Comparison of ENCODE assay signal across 8 mouse cellular contexts in the genomic region with DNA sequence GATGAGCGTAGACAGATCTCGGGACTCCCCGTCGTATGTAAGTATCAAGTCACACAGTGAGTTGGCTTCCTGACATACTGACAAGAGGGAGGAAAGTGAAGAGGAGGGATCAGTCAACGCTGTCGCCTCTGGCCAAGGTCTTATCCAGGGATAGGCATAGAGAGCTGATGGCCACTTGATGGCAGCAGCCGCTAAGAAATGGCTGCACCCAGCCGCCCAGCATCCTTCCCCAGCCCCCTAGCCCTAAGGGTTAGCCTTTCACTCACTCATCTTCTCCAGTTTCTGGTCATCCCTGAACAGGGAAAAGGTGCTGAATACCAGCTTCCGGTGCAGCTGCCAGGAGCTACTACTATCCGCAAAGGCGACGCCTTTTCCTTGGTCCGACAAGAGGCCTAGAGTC. TPM values are rescaled to one million over a fixed set of nuclear protein-coding genes. Genes with fewer than 3 reads are reported as not detected.
A peak's percentile ranks its signal among the peaks of the same experiment; 100 is the strongest.
DNase-seq lines count a peak whose midpoint lies in the region; ATAC-seq and TF ChIP-seq lines count a peak whose summit lies in the region.

No protein-coding gene starts in this region.

- 31% methylated on average over 13 of the region's 13 CpGs for WGBS in cerebellum, adult 2 months
- 31% methylated on average over 13 of the region's 13 CpGs for WGBS in intestine, embryonic 14.5 days
- WGBS in liver, embryonic 13.5 days (ENCODE audit: insufficient replicate concordance) = 24% methylated on average over 13 of the region's 13 CpGs
- 35% methylated on average over 13 of the region's 13 CpGs for WGBS in neural tube, embryonic 11.5 days

- intact Hi-C loops in gastrocnemius, adult 2 months (cut with DNase I) = loop anchor here (1.0 to 5.0 kb wide), 3 partner anchors 70 to 200 kb away; no protein-coding TSS in a partner anchor

- no peaks in the 10 kb centered on the region for H3K36me3 ChIP-seq in intestine, embryonic 14.5 days (ENCODE audit: control insufficient read depth, insufficient read depth, low read length)
- H3K36me3 ChIP-seq in liver, embryonic 13.5 days = no peaks in the 10 kb centered on the region
- H3K36me3 ChIP-seq in neural tube, embryonic 11.5 days (ENCODE audit: control insufficient read depth, insufficient read depth, low read length) = no peaks in the 10 kb centered on the region

- TF ChIP-seq CTCF in cerebellum, adult 2 months (IDR thresholded peaks at IDR 0.05; ENCODE audit: borderline replicate concordance, insufficient read depth, low read depth, low read length) = peak; percentile 96
- peak; percentile 83 for TF ChIP-seq CTCF in gastrocnemius, adult 2 months (IDR thresholded peaks at IDR 0.05)

- no peak for TF ChIP-seq POLR2A in cerebellum, adult 2 months (IDR thresholded peaks at IDR 0.05; ENCODE audit: borderline replicate concordance, insufficient read depth, low read length)

- no peak overlapping the region for H3K4me2 ChIP-seq in intestine, embryonic 14.5 days (ENCODE audit: low read length)
- no peak overlapping the region for H3K4me2 ChIP-seq in liver, embryonic 13.5 days
- H3K4me2 ChIP-seq in neural tube, embryonic 11.5 days (ENCODE audit: low read depth) = no peak overlapping the region

- no peaks in the 10 kb centered on the region for H3K9me3 ChIP-seq in intestine, embryonic 14.5 days (ENCODE audit: control insufficient read depth, low read length)
- H3K9me3 ChIP-seq in liver, embryonic 13.5 days (replicated peaks) = no peaks in the 10 kb centered on the region
- no peaks in the 10 kb centered on the region for H3K9me3 ChIP-seq in neural tube, embryonic 11.5 days (ENCODE audit: control insufficient read depth, low read length)

- ATAC-seq in intestine, embryonic 14.5 days (replicated peaks; ENCODE audit: low FRiP score, low TSS enrichment, low read depth) = 0 out of 2 replicates have a peak, but pooled peaks have one; percentile 55
- no peak for ATAC-seq in liver, embryonic 13.5 days (ENCODE audit: low read depth)
- no peak for ATAC-seq in neural tube, embryonic 11.5 days (ENCODE audit: insufficient read depth, low FRiP score, low TSS enrichment)

- no peak overlapping the region for H3K4me3 ChIP-seq in cerebellum, adult 2 months (replicated peaks; ENCODE audit: insufficient read depth, low read depth, low read length)
- H3K4me3 ChIP-seq in gastrocnemius, adult 2 months = no peak overlapping the region
- H3K4me3 ChIP-seq in intestine, embryonic 14.5 days (ENCODE audit: low read depth, low read length) = no peak overlapping the region
- no peak overlapping the region for H3K4me3 ChIP-seq in liver, embryonic 13.5 days (replicated peaks)
- H3K4me3 ChIP-seq in neural tube, embryonic 11.5 days (ENCODE audit: low read depth, low read length) = no peak overlapping the region

- no peak overlapping the region for H3K27ac ChIP-seq in cerebellum, adult 2 months (ENCODE audit: insufficient read depth, low read length)
- H3K27ac ChIP-seq in gastrocnemius, adult 2 months = no peak overlapping the region
- H3K27ac ChIP-seq in intestine, embryonic 14.5 days (ENCODE audit: low read depth) = no peak overlapping the region
- no peak overlapping the region for H3K27ac ChIP-seq in liver, embryonic 13.5 days
- no peak overlapping the region for H3K27ac ChIP-seq in neural tube, embryonic 11.5 days (ENCODE audit: low read depth, low read length)

- no peaks in the 10 kb centered on the region for H3K27me3 ChIP-seq in cerebellum, adult 2 months (ENCODE audit: control insufficient read depth, insufficient read depth, low read length)
- H3K27me3 ChIP-seq in intestine, embryonic 14.5 days (replicated peaks; ENCODE audit: control insufficient read depth, insufficient read depth, low read length) = no peaks in the 10 kb centered on the region
- peaks cover 14% of the 10 kb centered on the region for H3K27me3 ChIP-seq in liver, embryonic 13.5 days
- H3K27me3 ChIP-seq in neural tube, embryonic 11.5 days (ENCODE audit: control insufficient read depth, insufficient read depth, low read length) = no peaks in the 10 kb centered on the region

- no peak overlapping the region for H3K9ac ChIP-seq in intestine, embryonic 14.5 days (ENCODE audit: low read length)
- H3K9ac ChIP-seq in liver, embryonic 13.5 days = no peak overlapping the region
- H3K9ac ChIP-seq in neural tube, embryonic 11.5 days (ENCODE audit: low read length) = no peak overlapping the region

- DNase-seq in right cerebral cortex, adult 18-20 months = peak; percentile 48
- no peak for DNase-seq in right cerebral cortex, postnatal 36 days (ENCODE audit: low spot score in 2 of 2)
- peak; percentile 50 to 61 for DNase-seq in cerebellum, adult 2 months
- DNase-seq in gastrocnemius, adult 2 months = peak; percentile 72
- peak; percentile 80 for DNase-seq in intestine, embryonic 14.5 days (ENCODE audit: low spot score)
- peak; percentile 36 for DNase-seq in liver, embryonic 13.5 days
- DNase-seq in neural tube, embryonic 11.5 days (ENCODE audit: low spot score) = peak; percentile 72
- DNase-seq in thymus, postnatal 14 days = peak; percentile 66

- H3K4me1 ChIP-seq in cerebellum, adult 2 months (ENCODE audit: control insufficient read depth, insufficient read depth, low read length) = no peaks in the 10 kb centered on the region
- H3K4me1 ChIP-seq in intestine, embryonic 14.5 days (replicated peaks; ENCODE audit: control insufficient read depth, insufficient read depth, low read length) = no peaks in the 10 kb centered on the region
- peaks cover 26% of the 10 kb centered on the region for H3K4me1 ChIP-seq in liver, embryonic 13.5 days (replicated peaks)
- no peaks in the 10 kb centered on the region; the same call in 1 of the 2 replicates for H3K4me1 ChIP-seq in neural tube, embryonic 11.5 days (ENCODE audit: control insufficient read depth, insufficient read depth, low read length)

RNA-seq across cellular contexts. Expression of gene Cyp17a1, which starts 2.3 kb away (rescaled TPM):
- polyA plus RNA-seq in cerebellum, adult 2 months (2012; rRNA removed) = 0.06 and 0.08 TPM in 2 replicates
- total RNA-seq in gastrocnemius, adult 2 months (2021) = not detected
- polyA plus RNA-seq in intestine, embryonic 14.5 days (2014; fragmentation: Nextera tagmentation; extraction: Ambion mirVana) = 0.23 TPM in 1 of 2 replicates, not detected in the other
- 0.07 TPM in 1 of 2 replicates, not detected in the other for polyA plus RNA-seq in liver, embryonic 13.5 days (2015; fragmentation: Nextera tagmentation; extraction: Ambion mirVana)
- polyA plus RNA-seq in neural tube, embryonic 11.5 days (2014; fragmentation: Nextera tagmentation; extraction: Ambion mirVana) = not detected in 2 replicates

RNA-seq across cellular contexts. Expression of gene Borcs7, which starts 19.0 kb away (rescaled TPM):
- polyA plus RNA-seq in cerebellum, adult 2 months (2012; rRNA removed) = 19.0 and 19.1 TPM in 2 replicates
- 10 to 100 TPM; 12.1 to 12.2 TPM for total RNA-seq in gastrocnemius, adult 2 months (2021)
- polyA plus RNA-seq in intestine, embryonic 14.5 days (2014; fragmentation: Nextera tagmentation; extraction: Ambion mirVana) = 17.5 and 18.0 TPM in 2 replicates
- 6.6 and 7.1 TPM in 2 replicates for polyA plus RNA-seq in liver, embryonic 13.5 days (2015; fragmentation: Nextera tagmentation; extraction: Ambion mirVana)
- 14.1 and 14.7 TPM in 2 replicates for polyA plus RNA-seq in neural tube, embryonic 11.5 days (2014; fragmentation: Nextera tagmentation; extraction: Ambion mirVana)

RNA-seq across cellular contexts. Expression of gene As3mt, which starts 36.6 kb away (rescaled TPM):
- polyA plus RNA-seq in cerebellum, adult 2 months (2012; rRNA removed) = 16.5 and 16.8 TPM in 2 replicates
- 100 to 1,000 TPM in 1 of 2 experiments, 10 to 100 TPM in 1; 76.3 to 106 TPM for total RNA-seq in gastrocnemius, adult 2 months (2021)
- 45.6 and 50.6 TPM in 2 replicates for polyA plus RNA-seq in intestine, embryonic 14.5 days (2014; fragmentation: Nextera tagmentation; extraction: Ambion mirVana)
- 17.7 and 20.4 TPM in 2 replicates for polyA plus RNA-seq in liver, embryonic 13.5 days (2015; fragmentation: Nextera tagmentation; extraction: Ambion mirVana)
- polyA plus RNA-seq in neural tube, embryonic 11.5 days (2014; fragmentation: Nextera tagmentation; extraction: Ambion mirVana) = 33.0 and 35.2 TPM in 2 replicates

Comparison
In these comparisons a context has a peak if more than half of its experiments do, and no peak if none do; other contexts are left out.
1. DNase-seq: peak in right cerebral cortex, adult 18-20 months (single experiment), cerebellum, adult 2 months (2 of 2), gastrocnemius, adult 2 months (single experiment), intestine, embryonic 14.5 days (single experiment), liver, embryonic 13.5 days (single experiment), neural tube, embryonic 11.5 days (single experiment) and thymus, postnatal 14 days (single experiment); none in right cerebral cortex, postnatal 36 days (0 of 2).